Mouse (Mus musculus) megakaryocyte progenitor cell, adult 5-6 weeks (primary cell): ENCODE measurements around the gene Snrnp27. TPM values are rescaled to one million over a fixed set of nuclear protein-coding genes. Genes with fewer than 3 reads are reported as not detected.

ENCODE experiments used
- total RNA-seq, 2 experiments: library from RNA; stranded (forward) in 1 of 2; stranded (reverse) in 1 of 2; fragments of 157-497, 149-512 nt in 1 of 2; fragments of 200-1000 nt in 1 of 2; gene quantifications; 2 replicates each; pipeline versions ENCODE4 v1.2.3 to v1.2.4; 2015 to 2017

The Snrnp27 gene
- total RNA-seq, 2 experiments from 2014 or later = 86.4 to 87.2 TPM

Other genes with a start within 250 kb of the Snrnp27 start
- gene C87436, start 246.1 kb downstream of the Snrnp27 start, total RNA-seq (2015) = 27.1 and 45.4 TPM in 2 replicates
- gene C87436, start 246.1 kb downstream of the Snrnp27 start, total RNA-seq (2017) = 25.6 and 45.9 TPM in 2 replicates
- gene Pcbp1, start 158.2 kb downstream of the Snrnp27 start, total RNA-seq (2015) = 333 and 352 TPM in 2 replicates
- gene Pcbp1, start 158.2 kb downstream of the Snrnp27 start, total RNA-seq (2017) = 107 and 114 TPM in 2 replicates
- gene Asprv1, start 56.4 kb downstream of the Snrnp27 start, total RNA-seq (2015) = 1.3 and 1.9 TPM in 2 replicates
- 0.98 and 1.5 TPM in 2 replicates for gene Asprv1, start 56.4 kb downstream of the Snrnp27 start, total RNA-seq (2017)
- gene Mxd1, start 15.4 kb downstream of the Snrnp27 start, total RNA-seq (2015) = 17.6 and 19.4 TPM in 2 replicates
- 17.6 and 18.1 TPM in 2 replicates for gene Mxd1, start 15.4 kb downstream of the Snrnp27 start, total RNA-seq (2017)
- 24.5 and 28.2 TPM in 2 replicates for gene Gmcl1, start 48.9 kb upstream of the Snrnp27 start, total RNA-seq (2015)
- gene Gmcl1, start 48.9 kb upstream of the Snrnp27 start, total RNA-seq (2017) = 26.1 TPM in 2 replicates
- 14.6 and 18.4 TPM in 2 replicates for gene Anxa4, start 109.1 kb upstream of the Snrnp27 start, total RNA-seq (2015)
- gene Anxa4, start 109.1 kb upstream of the Snrnp27 start, total RNA-seq (2017) = 15.3 and 21.2 TPM in 2 replicates
- gene Aak1, start 165.0 kb upstream of the Snrnp27 start, total RNA-seq (2015) = 30.1 and 30.6 TPM in 2 replicates
- 6.0 and 11.0 TPM in 2 replicates for gene Aak1, start 165.0 kb upstream of the Snrnp27 start, total RNA-seq (2017)